Mouse (Mus musculus) lung, embryonic 14.5 days (tissue): ENCODE data around the gene Fxn. TPM values are rescaled to one million over a fixed set of nuclear protein-coding genes. Genes with fewer than 3 reads are reported as not detected.
A peak's percentile ranks its signal among the peaks of the same experiment; 100 is the strongest.

Source experiments
- ATAC-seq: fragments of 200-750 bp; cut with Nextera tagmentation; 2 replicates; pipeline ENCODE4 v1.8.0; 2017; ENCODE audit warnings: mild to moderate bottlenecking, moderate TSS enrichment, moderate library complexity; ENCODE audit not compliant: insufficient read depth
- DNase-seq: peaks from one replicate; pipeline ENCODE4 v3.0.0-alpha.2; 2015
- H3K27ac ChIP-seq: fragments of 300-500 bp; sonication (generic); 2 replicates; pipeline ENCODE4 v1.5.1; 2014; ENCODE audit warnings: low read depth, mild to moderate bottlenecking, moderate library complexity
- H3K27me3 ChIP-seq: fragments of 300-500 bp; sonication (generic); 2 replicates; pipeline ENCODE4 v1.6.1; 2014; ENCODE audit warnings: low read length, control low read depth; ENCODE audit not compliant: insufficient read depth
- H3K36me3 ChIP-seq: fragments of 300-500 bp; sonication (generic); 2 replicates; pipeline ENCODE4 v1.6.1; 2014; ENCODE audit warnings: control low read depth; ENCODE audit not compliant: insufficient read depth
- H3K4me1 ChIP-seq: fragments of 300-500 bp; sonication (generic); 2 replicates; pipeline ENCODE4 v1.6.1; 2014; ENCODE audit warnings: antibody characterized with exemption, control low read depth; ENCODE audit not compliant: insufficient read depth
- H3K4me2 ChIP-seq: fragments of 300-500 bp; sonication (generic); 2 replicates; pipeline ENCODE4 v1.6.1; 2014; ENCODE audit warnings: mild to moderate bottlenecking
- H3K4me3 ChIP-seq: fragments of 300-500 bp; sonication (generic); 2 replicates; pipeline ENCODE4 v1.5.1; 2014; ENCODE audit warnings: low read depth, low read length
- H3K9ac ChIP-seq: fragments of 300-500 bp; sonication (generic); 2 replicates; pipeline ENCODE4 v1.6.1; 2014
- H3K9me3 ChIP-seq: fragments of 300-500 bp; sonication (generic); 2 replicates; pipeline ENCODE4 v1.6.1; 2016; ENCODE audit warnings: low read depth, low read length, control low read depth
- CTCF ChIP-seq: IDR thresholded peaks from 2 replicates; pipeline ENCODE4 v1.5.1; 2016; ENCODE audit warnings: antibody characterized with exemption, low read depth
- WGBS: fragments of 180-500 bp; shearing (Covaris S2); extraction: QIAGEN DNeasy Blood & Tissue Kit; methylation state at CpG from one replicate; pipeline ENCODE4 v1.1.7; 2014; 5-methylcytosine and 5-hydroxymethylcytosine counted together
- polyA plus RNA-seq: library from polyadenylated mRNA; unstranded; fragments of >200 nt; fragmentation: Nextera tagmentation; extraction: Ambion mirVana; gene quantifications from 2 replicates; pipeline ENCODE4 v1.2.1, GENCODE M21; 2014

The Fxn gene
- polyA plus RNA-seq, 1 experiment from 2014 or later: 52.9 TPM

- H3K27ac ChIP-seq: no peak overlapping the region
- no peaks in the 10 kb centered on the region for H3K9me3 ChIP-seq
- H3K4me2 ChIP-seq: peak overlapping the region; percentile 62
- peak overlapping the region; percentile 29 for H3K4me3 ChIP-seq
- H3K4me1 ChIP-seq: no peaks in the 10 kb centered on the region
- 4% methylated on average over 9 of the region's 9 CpGs for WGBS
- ATAC-seq (peak; percentile 92), DNase-seq (peak; percentile 93)
- H3K27me3 ChIP-seq: no peaks in the 10 kb centered on the region
- H3K36me3 ChIP-seq: no peaks in the 10 kb centered on the region
- TF ChIP-seq CTCF: peak; percentile 97
- H3K9ac ChIP-seq: no peak overlapping the region; the same call in 1 of the 2 replicates
Measured at GRCm38 (mm10) chr19:24300994-24301767, 20.8 kb upstream of the Fxn start.

GRCm38 (mm10) chr19:24293537-24293936 lies 13.1 kb upstream of the Fxn start:
- no peaks in the 10 kb centered on the region for H3K36me3 ChIP-seq
- WGBS: 43% methylated on average over 5 of the region's 5 CpGs

DNA sequence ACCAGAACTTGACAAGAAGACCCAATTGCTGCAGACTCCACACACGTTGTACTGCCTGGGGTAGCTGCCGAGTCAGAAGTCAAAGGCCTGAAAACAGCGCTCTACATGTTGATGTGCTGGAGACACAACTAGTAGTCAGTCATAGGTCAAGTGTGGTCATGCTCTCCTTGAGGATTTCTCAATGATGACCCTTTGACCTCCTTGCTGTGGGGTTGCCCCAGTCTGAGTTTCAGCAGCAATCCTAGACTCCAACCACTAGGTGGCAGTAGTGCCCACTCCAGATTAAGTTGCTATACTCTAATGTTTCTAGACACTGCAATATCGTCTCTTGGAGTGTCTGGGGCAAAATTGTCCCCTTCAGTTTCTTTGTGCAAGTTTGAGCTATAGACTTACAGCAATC lies 3.8 kb upstream of the Fxn start:
- no peak overlapping the region for H3K27ac ChIP-seq
- no peak overlapping the region for H3K4me3 ChIP-seq
- no peaks in the 10 kb centered on the region for H3K27me3 ChIP-seq
- 47% methylated on average over 4 of the region's 4 CpGs for WGBS
- no peaks in the 10 kb centered on the region for H3K4me1 ChIP-seq
- ATAC-seq (no peak), DNase-seq (peak; percentile 78)
- no peak overlapping the region for H3K4me2 ChIP-seq
- H3K9ac ChIP-seq: no peak overlapping the region
- H3K36me3 ChIP-seq: no peaks in the 10 kb centered on the region
- TF ChIP-seq CTCF: peak; percentile 82
- H3K9me3 ChIP-seq: no peaks in the 10 kb centered on the region

More at GRCm38 (mm10) chr19:24293537-24293936, 13.1 kb upstream of the Fxn start:
- ATAC-seq: peak; percentile 41; the same call in 1 of the 2 replicates
- H3K9ac ChIP-seq: no peak overlapping the region
- no peak for TF ChIP-seq CTCF
- no peak overlapping the region for H3K4me3 ChIP-seq
- peak; percentile 35 for DNase-seq
- no peaks in the 10 kb centered on the region for H3K27me3 ChIP-seq
- H3K9me3 ChIP-seq: no peaks in the 10 kb centered on the region
- H3K27ac ChIP-seq: no peak overlapping the region
- H3K4me1 ChIP-seq: peaks cover 4% of the 10 kb centered on the region; the same call in 1 of the 2 replicates
- no peak overlapping the region for H3K4me2 ChIP-seq

DNA sequence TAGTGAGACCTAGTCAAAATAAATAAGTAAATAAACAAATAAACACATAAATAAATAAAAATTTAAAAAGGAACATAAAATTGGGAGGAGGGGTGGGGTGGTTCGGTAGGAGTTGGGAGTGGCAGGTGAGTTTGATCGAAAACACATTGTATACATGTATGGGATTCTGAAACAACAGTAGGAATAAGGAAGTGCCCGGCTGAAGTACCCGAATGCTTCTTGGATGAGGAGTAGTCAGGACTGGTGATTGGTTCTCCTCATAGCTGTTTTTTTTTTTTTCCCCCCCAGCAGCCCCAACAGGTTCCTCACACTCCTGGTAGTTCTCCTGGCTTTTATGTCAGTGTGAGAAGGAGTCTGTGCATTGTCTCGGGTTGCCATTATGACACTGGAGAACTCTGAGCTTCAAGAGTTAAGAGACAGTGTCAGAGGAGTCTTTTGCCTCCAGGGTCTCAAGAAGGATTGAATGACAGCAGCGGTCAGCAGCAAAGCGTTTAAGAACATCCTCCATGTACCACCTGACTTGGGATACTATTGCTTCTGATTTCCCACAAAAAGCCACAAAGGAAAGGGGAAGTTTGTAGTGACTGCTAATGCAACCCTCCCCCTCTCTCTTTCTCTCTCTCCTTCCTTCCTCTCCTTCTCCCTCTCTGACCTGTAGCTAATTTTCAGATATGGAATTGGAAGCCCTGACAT lies 1.0 kb upstream of the Fxn start:
- no peak for TF ChIP-seq CTCF
- no peaks in the 10 kb centered on the region for H3K9me3 ChIP-seq
- H3K4me2 ChIP-seq: peak overlapping the region; percentile 93
- no peak overlapping the region for H3K27ac ChIP-seq
- WGBS: 58% methylated on average over 7 of the region's 7 CpGs
- H3K4me1 ChIP-seq: 0 out of 2 replicates have a peak, but pooled peaks cover 4% of the 10 kb centered on the region
- no peaks in the 10 kb centered on the region for H3K36me3 ChIP-seq
- H3K9ac ChIP-seq: no peak overlapping the region
- no peaks in the 10 kb centered on the region for H3K27me3 ChIP-seq
- no peak for DNase-seq
- H3K4me3 ChIP-seq: peak overlapping the region; percentile 64; the same call in 1 of the 2 replicates
- ATAC-seq: 0 out of 2 replicates have a peak, but pooled peaks have one; percentile 27

- Histone ChIP-seq H3K27ac (peak overlapping the region; percentile 92), H3K4me3 (peak overlapping the region; percentile 64), H3K4me1 (0 out of 2 replicates have a peak, but pooled peaks cover 4% of the 10 kb centered on the region), H3K27me3 (no peaks in the 10 kb centered on the region), H3K36me3 (peaks cover 11% of the 10 kb centered on the region), H3K4me2 (peak overlapping the region; percentile 93), H3K9ac (peak overlapping the region; percentile 78), H3K9me3 (no peaks in the 10 kb centered on the region)
- ATAC-seq (peak; percentile 53), DNase-seq (peak; percentile 94)
- under 1% methylated on average over 78 of the region's 78 CpGs for WGBS
- TF ChIP-seq CTCF: peak; percentile 39
Measured at GRCm38 (mm10) chr19:24279706-24280600, 452 bp downstream of the Fxn start.

DNA sequence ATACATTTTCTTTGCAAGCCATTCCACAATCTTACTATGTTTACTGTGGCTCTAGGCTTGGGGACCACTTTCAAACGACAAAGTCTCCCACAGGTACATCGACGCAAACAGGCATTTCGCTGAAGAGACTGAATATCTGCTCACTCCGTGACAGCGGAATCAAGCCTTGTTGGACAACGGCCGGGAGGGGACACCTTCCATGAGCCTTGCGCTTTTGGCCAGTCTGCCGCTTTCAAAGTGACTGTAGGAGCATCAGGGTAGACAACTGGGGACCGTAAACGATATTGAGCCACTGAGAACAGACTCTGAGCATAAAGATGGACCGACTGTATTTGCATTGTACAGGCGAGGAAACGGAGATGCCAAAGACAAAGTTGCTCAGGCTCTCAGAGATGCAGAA lies 1.5 kb downstream of the Fxn start:
- no peak for TF ChIP-seq CTCF

More for the DNA sequence above, 1.5 kb downstream of the Fxn start:
- Histone ChIP-seq H3K4me2 (peak overlapping the region; percentile 93), H3K27me3 (no peaks in the 10 kb centered on the region), H3K9ac (peak overlapping the region; percentile 78), H3K9me3 (no peaks in the 10 kb centered on the region), H3K27ac (0 out of 2 replicates have a peak overlapping the region, but pooled peaks have one; percentile 92), H3K4me1 (0 out of 2 replicates have a peak, but pooled peaks cover 4% of the 10 kb centered on the region), H3K4me3 (peak overlapping the region; percentile 64), H3K36me3 (peaks cover 15% of the 10 kb centered on the region)
- WGBS: 74% methylated on average over 15 of the region's 15 CpGs
- no peak for DNase-seq
- ATAC-seq: no peak
